Mouse (Mus musculus) intestine, embryonic 15.5 days (tissue): ENCODE data around the gene Klk1b4. TPM values are rescaled to one million over a fixed set of nuclear protein-coding genes. Genes with fewer than 3 reads are reported as not detected.
"Not testable (repeated sequence)": the region's sequence is repeated elsewhere in the genome, so short reads cannot be mapped to it uniquely, and the experiment has no call there.

Experiments used
- ATAC-seq: fragments of 200-750 bp; cut with Nextera tagmentation; 2 replicates; pipeline ENCODE4 v1.8.0; 2017; ENCODE audit warnings: moderate TSS enrichment, moderate library complexity
- H3K27ac ChIP-seq: fragments of 300-500 bp; sonication (generic); 2 replicates; pipeline ENCODE4 v1.5.1; 2015; ENCODE audit warnings: mild to moderate bottlenecking, inconsistent platforms
- H3K27me3 ChIP-seq: fragments of 300-500 bp; sonication (generic); replicated peaks from 2 replicates; pipeline ENCODE4 v1.6.1; 2015; ENCODE audit warnings: inconsistent platforms
- H3K36me3 ChIP-seq: fragments of 300-500 bp; sonication (generic); 2 replicates; pipeline ENCODE4 v1.6.1; 2015; ENCODE audit warnings: inconsistent platforms
- H3K4me1 ChIP-seq: fragments of 300-500 bp; sonication (generic); replicated peaks from 2 replicates; pipeline ENCODE4 v1.6.1; 2015; ENCODE audit warnings: inconsistent platforms
- H3K4me2 ChIP-seq: fragments of 300-500 bp; sonication (generic); replicated peaks from 2 replicates; pipeline ENCODE4 v1.6.1; 2015; ENCODE audit warnings: mild to moderate bottlenecking, inconsistent platforms
- H3K4me3 ChIP-seq: fragments of 300-500 bp; sonication (generic); replicated peaks from 2 replicates; pipeline ENCODE4 v1.5.1; 2015; ENCODE audit warnings: inconsistent platforms
- H3K9ac ChIP-seq: fragments of 300-500 bp; sonication (generic); 2 replicates; pipeline ENCODE4 v1.6.1; 2015; ENCODE audit warnings: inconsistent platforms
- H3K9me3 ChIP-seq: fragments of 300-500 bp; sonication (generic); 2 replicates; pipeline ENCODE4 v1.6.1; 2016; ENCODE audit warnings: inconsistent platforms
- WGBS: fragments of 180-500 bp; shearing (Covaris S2); methylation state at CpG from one replicate; pipeline ENCODE4 v1.1.7; 2015; 5-methylcytosine and 5-hydroxymethylcytosine counted together
- polyA plus RNA-seq: library from polyadenylated mRNA; unstranded; fragments of >200 nt; fragmentation: Nextera tagmentation; extraction: Ambion mirVana; gene quantifications from 2 replicates; pipeline ENCODE4 v1.2.1, GENCODE M21; 2015

The Klk1b4 gene
- not detected in 2 replicates for polyA plus RNA-seq

DNA sequence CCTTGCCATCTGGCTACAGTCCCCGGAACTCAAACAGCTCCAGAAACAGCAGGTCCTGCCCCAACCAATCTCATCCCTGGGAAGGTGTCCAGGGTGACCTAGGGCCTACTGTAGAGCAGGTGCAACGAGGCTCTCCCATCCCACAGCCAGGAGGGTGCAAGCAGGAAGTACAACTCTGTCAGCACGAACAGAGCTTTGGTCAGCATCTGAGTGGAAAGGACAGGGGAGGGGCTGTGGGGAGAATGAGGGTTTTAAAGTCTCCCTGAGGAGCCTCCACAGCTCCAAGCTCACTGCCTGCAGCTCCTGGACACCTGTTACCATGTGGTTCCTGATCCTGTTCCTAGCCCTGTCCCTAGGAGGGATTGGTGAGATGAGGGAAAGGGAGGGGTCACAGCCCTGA is at the start of gene Klk1b4:
TSS of gene Klk1b4 (plus strand) at position 301 of the 400 bp plus-strand sequence.
- not testable (repeated sequence) for H3K4me3 ChIP-seq, H3K27ac ChIP-seq, H3K36me3 ChIP-seq, H3K9me3 ChIP-seq, H3K4me1 ChIP-seq, ATAC-seq, H3K27me3 ChIP-seq, H3K4me2 ChIP-seq, H3K9ac ChIP-seq
- 43% methylated on average over 3 of the region's 3 CpGs for WGBS

DNA sequence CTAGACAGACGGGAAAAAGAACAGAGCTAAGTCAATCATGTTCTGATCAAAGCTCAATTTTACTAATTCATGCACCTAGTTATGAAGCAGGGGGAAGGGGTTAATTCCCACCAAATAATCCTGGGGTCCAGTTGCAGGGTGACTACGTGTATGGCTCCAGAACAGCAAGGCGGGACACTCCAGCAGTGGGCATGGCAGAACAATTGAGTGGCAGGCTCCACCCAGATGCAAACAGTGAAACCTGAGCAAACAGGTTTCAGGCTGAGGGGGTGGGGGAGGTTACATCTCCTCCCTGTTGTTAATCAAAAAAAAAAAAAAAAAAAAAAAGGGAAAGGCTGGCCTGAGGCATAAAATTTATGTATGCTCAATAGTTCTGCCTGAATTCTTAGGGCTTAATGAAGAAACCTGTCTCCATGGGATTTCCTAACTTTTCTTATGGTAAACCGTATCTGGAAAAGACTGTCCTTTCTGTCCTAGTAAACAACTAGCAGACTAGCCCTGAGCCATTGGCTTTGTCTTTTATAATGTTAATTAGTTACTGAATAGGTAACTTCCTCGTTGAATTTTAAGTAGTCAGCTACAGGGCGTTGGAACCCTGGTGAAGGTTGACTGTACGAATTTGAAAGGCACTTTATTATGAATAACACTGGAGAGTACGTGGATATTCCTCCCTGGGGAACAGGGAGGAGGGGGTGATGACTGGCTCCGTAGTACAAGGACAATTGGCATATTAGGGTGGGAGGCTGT is 27.8 kb upstream of the Klk1b4 start:
- H3K36me3 ChIP-seq, result no peaks in the 10 kb centered on the region
- WGBS, result 56% methylated on average over 9 of the region's 9 CpGs
- H3K27me3 ChIP-seq, result no peaks in the 10 kb centered on the region
- no peak overlapping the region for H3K4me3 ChIP-seq
- no peak overlapping the region for H3K4me2 ChIP-seq
- no peaks in the 10 kb centered on the region for H3K4me1 ChIP-seq
- peak; percentile 74 for ATAC-seq
- H3K9ac ChIP-seq, result no peak overlapping the region
- no peak overlapping the region for H3K27ac ChIP-seq
- H3K9me3 ChIP-seq, result no peaks in the 10 kb centered on the region

DNA sequence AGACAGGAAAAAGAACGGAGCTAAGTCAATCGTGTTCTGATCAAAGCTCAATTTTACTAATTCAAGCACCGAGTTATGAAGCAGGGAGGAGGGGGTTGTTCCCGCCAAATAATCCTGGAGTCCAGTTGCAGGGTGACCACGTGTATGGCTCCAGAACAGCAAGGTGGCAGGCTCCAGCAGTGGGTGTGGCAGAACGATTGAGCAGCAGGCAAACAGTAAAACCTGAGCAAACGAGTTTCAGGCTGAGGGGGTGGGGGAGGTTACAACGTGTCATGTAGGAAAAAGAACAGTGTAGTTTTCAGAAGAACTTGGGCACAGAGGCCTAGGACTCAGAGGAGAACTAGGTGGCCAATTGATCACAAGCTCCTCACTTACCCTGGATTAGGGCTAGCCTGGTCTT is 20.7 kb upstream of the Klk1b4 start:
- H3K9ac ChIP-seq, H3K27me3 ChIP-seq, H3K36me3 ChIP-seq, H3K4me1 ChIP-seq, H3K9me3 ChIP-seq, H3K4me3 ChIP-seq, H3K27ac ChIP-seq, H3K4me2 ChIP-seq: not testable (repeated sequence)
- WGBS, result 54% methylated on average over 8 of the region's 8 CpGs
- peak; percentile 58; the same call in 1 of the 2 replicates for ATAC-seq

DNA sequence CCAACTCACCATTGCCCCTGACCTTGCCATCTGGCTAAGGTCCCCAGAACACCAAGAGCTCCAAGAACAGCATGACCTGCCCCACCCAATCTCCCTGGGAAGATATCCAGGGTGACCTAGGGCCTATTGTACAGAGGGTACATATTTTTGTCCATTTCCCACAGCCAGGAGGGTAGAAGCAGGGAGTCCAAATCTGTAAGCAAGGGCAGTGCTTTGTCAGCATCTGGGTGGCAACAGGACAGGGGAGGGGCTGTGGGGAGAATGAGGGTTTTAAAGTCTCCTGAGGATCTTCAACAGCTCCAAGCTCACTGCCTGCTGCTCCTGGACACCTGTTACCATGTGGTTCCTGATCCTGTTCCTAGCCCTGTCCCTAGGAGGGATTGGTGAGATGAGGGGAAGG is 19.3 kb upstream of the Klk1b4 start, which contains the start of gene Klk1b24:
TSS of gene Klk1b24 (plus strand) at position 301 of the 400 bp plus-strand sequence.
- H3K9ac ChIP-seq, H3K4me3 ChIP-seq, H3K27me3 ChIP-seq, H3K36me3 ChIP-seq, H3K4me1 ChIP-seq, H3K9me3 ChIP-seq, H3K27ac ChIP-seq, ATAC-seq, H3K4me2 ChIP-seq: not testable (repeated sequence)

DNA sequence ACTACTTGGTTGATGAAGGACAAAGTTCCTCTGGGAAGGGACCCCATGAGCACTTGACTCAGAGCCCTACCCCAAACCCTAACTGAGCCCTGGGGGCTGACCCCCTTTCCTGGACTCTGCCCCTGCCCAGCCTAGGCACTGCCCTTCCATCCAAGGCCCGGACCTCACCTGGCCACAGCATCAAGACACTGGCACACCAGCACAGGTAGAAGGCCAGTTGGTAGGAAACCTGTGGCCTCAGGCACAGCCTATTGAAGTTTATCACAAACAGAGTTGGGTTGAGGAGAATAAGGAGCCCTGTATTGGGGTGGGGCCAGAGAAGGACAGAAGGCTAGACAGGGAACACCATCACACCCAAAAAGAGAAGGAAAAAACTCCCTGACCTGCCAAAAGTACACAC is 13.8 kb upstream of the Klk1b4 start:
- H3K9ac ChIP-seq, ATAC-seq, H3K4me1 ChIP-seq, H3K36me3 ChIP-seq, H3K27me3 ChIP-seq, H3K27ac ChIP-seq, H3K4me3 ChIP-seq, H3K9me3 ChIP-seq, H3K4me2 ChIP-seq: not testable (repeated sequence)
- WGBS, result 95% methylated on average over 1 of the region's 1 CpGs

DNA sequence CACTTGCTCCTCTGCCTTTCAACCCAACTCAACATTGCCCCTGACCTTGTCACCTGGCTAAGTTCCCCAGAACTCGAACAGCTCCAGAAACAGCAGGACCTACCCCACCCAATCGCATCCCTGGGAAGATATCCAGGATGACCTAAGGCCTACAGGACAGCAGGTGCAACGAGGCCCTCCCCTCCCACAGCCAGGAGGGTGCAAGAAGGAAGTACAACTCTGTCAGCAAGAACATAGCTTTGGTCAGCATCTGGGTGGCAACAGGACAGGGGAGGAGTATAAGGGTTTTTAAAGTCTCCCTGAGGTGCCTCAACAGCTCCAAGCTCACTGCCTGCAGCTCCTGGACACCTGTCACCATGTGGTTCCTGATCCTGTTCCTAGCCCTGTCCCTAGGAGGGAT is 9.3 kb upstream of the Klk1b4 start, which contains the start of gene Klk1b3:
TSS of gene Klk1b3 (plus strand) at position 301 of the 400 bp plus-strand sequence.
- Histone ChIP-seq H3K36me3 (no peaks in the 10 kb centered on the region), H3K27me3 (no peaks in the 10 kb centered on the region), H3K9me3 (no peaks in the 10 kb centered on the region), H3K4me3 (no peak within 1 kb of the TSS), H3K27ac (no peak within 1 kb of the TSS), H3K4me2 (no peak within 1 kb of the TSS), H3K9ac (no peak within 1 kb of the TSS), H3K4me1 (no peaks in the 10 kb centered on the region)
- no peak for ATAC-seq
- WGBS, result 62% methylated on average over 3 of the region's 3 CpGs

DNA sequence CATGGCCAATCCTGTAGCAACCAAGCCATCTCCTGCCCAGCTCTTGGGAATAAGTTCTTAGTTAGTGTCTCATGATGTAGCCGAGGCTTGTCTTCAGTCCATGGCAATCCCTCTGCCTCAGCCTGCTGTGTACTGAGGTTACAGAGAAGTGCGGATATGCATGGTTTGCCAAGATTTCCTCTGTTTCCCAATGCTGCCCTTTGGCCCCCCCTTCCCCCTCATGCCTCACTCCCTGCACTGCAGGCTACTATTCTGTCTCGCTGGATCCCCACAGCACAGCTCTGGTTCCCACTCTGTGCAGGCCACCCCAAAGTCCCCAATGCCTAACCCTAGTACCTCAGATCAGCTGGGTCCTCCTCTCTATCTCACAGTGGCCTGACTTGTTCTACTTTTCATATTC is 1.1 kb downstream of the Klk1b4 start:
- H3K27me3 ChIP-seq, result no peaks in the 10 kb centered on the region
- no peaks in the 10 kb centered on the region for H3K4me1 ChIP-seq
- no peak overlapping the region for H3K4me2 ChIP-seq
- H3K9me3 ChIP-seq, result no peaks in the 10 kb centered on the region
- no peak overlapping the region for H3K4me3 ChIP-seq
- no peak overlapping the region for H3K27ac ChIP-seq
- no peaks in the 10 kb centered on the region for H3K36me3 ChIP-seq
- ATAC-seq, result no peak
- 85% methylated on average over 3 of the region's 3 CpGs for WGBS
- H3K9ac ChIP-seq, result no peak overlapping the region

DNA sequence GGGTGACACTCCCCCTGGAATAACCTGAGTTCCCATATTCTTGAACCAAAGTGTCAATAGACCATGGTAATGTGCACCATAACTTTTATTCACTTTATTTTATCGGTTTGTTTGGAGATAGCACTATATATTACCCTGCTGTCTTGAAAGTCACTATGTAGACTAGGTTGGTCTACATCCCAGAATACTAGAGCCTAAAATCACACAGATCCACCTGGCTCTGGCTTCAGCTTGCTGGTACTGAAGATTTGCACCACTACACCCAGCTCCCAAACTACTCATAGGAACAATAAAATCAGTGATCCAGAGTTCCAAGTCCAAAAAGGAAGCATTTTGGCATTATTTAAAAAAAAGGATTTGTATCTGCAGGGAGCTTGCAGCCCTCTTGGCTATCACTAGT is 8.4 kb downstream of the Klk1b4 start, which contains the start of gene Klk1b5:
TSS of gene Klk1b5 (plus strand) at position 301 of the 400 bp plus-strand sequence.
- WGBS, result 74% methylated on average over 1 of the region's 1 CpGs
- Histone ChIP-seq H3K4me1 (no peaks in the 10 kb centered on the region), H3K36me3 (no peaks in the 10 kb centered on the region), H3K4me3 (no peak within 1 kb of the TSS), H3K9me3 (no peaks in the 10 kb centered on the region), H3K4me2 (no peak within 1 kb of the TSS), H3K27me3 (no peaks in the 10 kb centered on the region), H3K27ac (no peak within 1 kb of the TSS), H3K9ac (no peak within 1 kb of the TSS)
- no peak for ATAC-seq

DNA sequence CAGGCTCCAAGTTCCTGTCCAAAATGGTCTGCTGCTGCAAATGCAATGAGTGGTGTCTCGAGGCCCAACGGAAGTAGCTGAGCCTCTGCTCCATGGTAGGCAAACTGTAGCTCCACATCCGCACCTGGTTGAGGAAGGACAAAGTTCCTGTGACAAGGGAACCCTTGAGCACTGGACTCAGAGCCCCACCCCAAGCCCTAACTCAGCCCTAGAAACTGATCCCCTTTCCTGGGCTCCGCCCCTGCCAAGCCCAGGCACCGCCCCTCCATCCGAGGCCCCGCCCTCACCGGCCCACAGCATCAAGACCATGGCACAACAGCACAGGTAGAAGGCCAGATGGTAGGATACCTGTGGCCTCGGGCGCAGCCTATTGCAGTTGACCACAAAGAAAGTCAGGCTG is 14.4 kb downstream of the Klk1b4 start:
- not testable (repeated sequence) for H3K4me2 ChIP-seq, H3K9ac ChIP-seq, H3K4me3 ChIP-seq, H3K27me3 ChIP-seq, H3K27ac ChIP-seq, H3K4me1 ChIP-seq, H3K36me3 ChIP-seq, H3K9me3 ChIP-seq
- ATAC-seq, result peak; percentile 71
- WGBS, result 71% methylated on average over 10 of the region's 10 CpGs

DNA sequence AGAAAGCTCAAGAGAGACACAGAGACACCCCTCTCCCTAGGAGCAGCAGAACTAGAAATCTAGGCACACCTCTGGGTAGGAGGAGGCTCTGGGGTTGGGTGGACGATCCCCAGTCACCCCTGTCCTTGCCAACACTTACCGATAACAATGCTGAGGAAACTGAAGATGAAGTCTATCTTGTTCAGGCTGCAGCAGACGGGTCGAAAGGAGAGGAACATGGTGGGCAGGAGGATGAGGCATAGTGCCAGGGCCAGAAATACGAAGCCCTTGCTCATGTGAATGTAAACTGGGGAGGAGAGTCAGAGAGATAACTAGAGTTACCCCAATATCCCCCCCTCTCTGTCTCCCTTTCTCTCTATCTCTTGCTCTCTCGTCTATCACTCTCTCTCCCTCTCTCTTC is 15.1 kb downstream of the Klk1b4 start:
- not testable (repeated sequence) for H3K36me3 ChIP-seq, H3K9ac ChIP-seq, ATAC-seq, H3K27me3 ChIP-seq, H3K4me1 ChIP-seq, H3K9me3 ChIP-seq, H3K27ac ChIP-seq, H3K4me3 ChIP-seq, H3K4me2 ChIP-seq
- WGBS, result 67% methylated on average over 6 of the region's 6 CpGs

DNA sequence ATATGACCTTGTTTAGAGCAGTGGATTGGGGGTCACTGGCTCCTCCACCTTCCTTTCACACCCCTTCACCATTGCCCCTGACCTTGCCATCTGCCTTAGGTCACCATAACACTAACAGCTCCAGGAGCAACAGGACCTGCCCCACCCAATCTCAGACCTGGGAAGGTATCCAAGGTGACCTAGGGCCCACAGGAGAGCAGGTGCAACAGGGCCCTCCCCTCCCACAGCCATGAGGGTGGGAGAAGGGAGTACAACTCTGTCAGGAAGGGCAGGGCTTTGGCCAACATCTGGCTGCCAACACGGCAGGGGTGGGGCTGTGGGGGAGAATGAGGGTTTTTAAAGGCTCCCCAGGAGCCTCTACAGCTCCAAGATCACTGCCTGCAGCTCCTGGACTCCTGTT is 17.8 kb downstream of the Klk1b4 start, which contains the start of gene Klk1:
TSS of gene Klk1 (plus strand) at position 285 of the 400 bp plus-strand sequence.
- H3K27ac ChIP-seq, result no peak within 1 kb of the TSS
- no peaks in the 10 kb centered on the region for H3K27me3 ChIP-seq
- no peaks in the 10 kb centered on the region for H3K36me3 ChIP-seq
- ATAC-seq, result peak; percentile 54
- H3K9me3 ChIP-seq, result no peaks in the 10 kb centered on the region
- no peak within 1 kb of the TSS for H3K9ac ChIP-seq
- WGBS, result 29% methylated on average over 1 of the region's 1 CpGs
- H3K4me2 ChIP-seq, result no peak within 1 kb of the TSS
- H3K4me3 ChIP-seq, result no peak within 1 kb of the TSS
- no peaks in the 10 kb centered on the region for H3K4me1 ChIP-seq

DNA sequence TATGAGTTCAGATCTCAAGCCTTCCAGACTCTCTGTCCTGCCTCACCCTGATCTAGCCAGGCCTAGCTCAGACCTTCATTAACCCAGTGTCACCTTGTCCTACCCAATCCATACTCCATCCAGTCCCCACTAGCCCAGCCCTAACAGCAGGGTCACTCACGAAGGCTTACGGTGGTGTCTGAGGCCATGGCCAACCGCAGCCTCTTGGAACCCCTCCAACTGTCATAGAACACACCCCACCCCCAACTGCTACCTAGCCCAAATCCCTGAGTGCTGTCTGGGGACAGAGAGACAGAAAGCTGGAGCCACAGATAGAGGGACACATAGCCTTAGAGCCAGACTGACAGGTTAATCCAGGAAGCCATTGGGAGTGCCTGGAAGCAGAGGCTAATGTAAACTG is 28.7 kb downstream of the Klk1b4 start, which contains the start of gene Gm36864:
TSS of gene Gm36864 (plus strand) at position 269 of the 400 bp plus-strand sequence.
- no peak within 1 kb of the TSS for H3K9ac ChIP-seq
- H3K9me3 ChIP-seq, result no peaks in the 10 kb centered on the region
- H3K36me3 ChIP-seq, result no peaks in the 10 kb centered on the region
- no peak within 1 kb of the TSS for H3K4me3 ChIP-seq
- H3K27me3 ChIP-seq, result no peaks in the 10 kb centered on the region
- H3K27ac ChIP-seq, result no peak within 1 kb of the TSS
- 81% methylated on average over 3 of the region's 3 CpGs for WGBS
- no peak for ATAC-seq
- H3K4me1 ChIP-seq, result no peaks in the 10 kb centered on the region
- no peak within 1 kb of the TSS for H3K4me2 ChIP-seq

DNA sequence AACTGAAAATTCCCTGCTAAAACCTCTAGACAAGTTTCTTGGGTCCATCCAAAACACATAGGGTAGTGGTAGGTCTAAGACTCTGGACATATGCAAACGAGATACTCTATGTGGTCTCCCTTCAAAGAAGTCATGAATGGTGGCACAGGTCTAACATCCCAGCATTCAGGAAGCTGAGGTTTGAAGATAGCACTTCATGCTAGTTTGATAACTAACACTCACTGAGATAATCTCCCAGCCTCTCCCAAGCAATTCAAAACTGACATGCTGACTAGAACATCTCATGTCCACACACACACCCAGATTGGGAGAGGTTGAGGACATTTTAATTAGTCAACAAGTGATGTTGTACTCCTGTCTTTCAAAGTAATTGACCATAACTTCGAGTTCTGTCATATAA is 32.7 kb downstream of the Klk1b4 start:
- H3K9me3 ChIP-seq, result no peaks in the 10 kb centered on the region
- H3K4me1 ChIP-seq, result no peaks in the 10 kb centered on the region
- no peaks in the 10 kb centered on the region for H3K27me3 ChIP-seq
- WGBS, result 55% methylated on average over 2 of the region's 2 CpGs
- H3K27ac ChIP-seq, result no peak overlapping the region
- no peak overlapping the region for H3K4me3 ChIP-seq
- H3K4me2 ChIP-seq, result no peak overlapping the region
- no peaks in the 10 kb centered on the region for H3K36me3 ChIP-seq
- no peak for ATAC-seq
- no peak overlapping the region for H3K9ac ChIP-seq
